Mouse (Mus musculus) C2C12 (cell line): ENCODE data around the gene Hjurp. TPM values are rescaled to one million over a fixed set of nuclear protein-coding genes. Genes with fewer than 3 reads are reported as not detected.

Experiments used
- H3K27me3 ChIP-seq: one replicate; pipeline ENCODE4 v1.6.1; 2011; ENCODE audit not compliant: control insufficient read depth, insufficient read depth, insufficient read length
- H3K36me3 ChIP-seq: one replicate; pipeline ENCODE4 v1.6.1; 2011; ENCODE audit not compliant: control insufficient read depth, insufficient read depth
- H3K4me3 ChIP-seq: one replicate; pipeline ENCODE4 v1.5.1; 2011; ENCODE audit warnings: mild to moderate bottlenecking, control low read depth; ENCODE audit not compliant: poor library complexity, insufficient read depth, severe bottlenecking
- H3K79me2 ChIP-seq: one replicate; pipeline ENCODE4 v1.6.1; 2011; ENCODE audit not compliant: control insufficient read depth, insufficient read depth
- H3K79me3 ChIP-seq: one replicate; pipeline ENCODE4 v1.6.1; 2011; ENCODE audit warnings: low read depth, control low read depth
- H3ac ChIP-seq: one replicate; pipeline ENCODE3; 2011; ENCODE audit warnings: low read depth; ENCODE audit not compliant: control insufficient read depth, insufficient read length
- CEBPB ChIP-seq: IDR thresholded peaks from one replicate; pipeline ENCODE4 v1.6.1; 2011; ENCODE audit warnings: low read depth, mild to moderate bottlenecking, control low read depth, moderate library complexity
- CTCF ChIP-seq: IDR thresholded peaks from one replicate; pipeline ENCODE4 v1.5.1; 2011; ENCODE audit not compliant: control insufficient read depth, insufficient read depth, insufficient read length
- FOSL1 ChIP-seq: IDR thresholded peaks from one replicate; pipeline ENCODE4 v1.8.0; 2011; ENCODE audit warnings: mild to moderate bottlenecking, low read length; ENCODE audit not compliant: poor library complexity, insufficient read depth, severe bottlenecking
- MAX ChIP-seq: IDR thresholded peaks from one replicate; pipeline ENCODE4 v1.6.1; 2011; ENCODE audit warnings: mild to moderate bottlenecking, control low read depth
- MYOD1 ChIP-seq: IDR thresholded peaks from one replicate; pipeline ENCODE4 v1.6.1; 2011; ENCODE audit warnings: low read depth; ENCODE audit not compliant: control insufficient read depth, insufficient read length
- MYOG ChIP-seq: IDR thresholded peaks from one replicate; pipeline ENCODE4 v1.6.1; 2011; ENCODE audit not compliant: control insufficient read depth, insufficient read length; ENCODE audit errors: extremely low read depth
- USF1 ChIP-seq: IDR thresholded peaks from one replicate; pipeline ENCODE4 v1.6.1; 2011; ENCODE audit warnings: low read depth, mild to moderate bottlenecking, control low read depth, moderate library complexity
- polyA plus RNA-seq: library from polyadenylated mRNA; unstranded; fragments of >200 nt; fragmentation: generic; extraction: Trizol; gene quantifications from one replicate; pipeline ENCODE4 v1.2.1, GENCODE M21; 2012; ENCODE audit warnings: missing spikeins

The Hjurp gene
- polyA plus RNA-seq, 1 experiment: 54.4 TPM

GRCm38 (mm10) chr1:88294650-88295049 is 17.2 kb upstream of the Hjurp start:
- Histone ChIP-seq H3ac (no peak overlapping the region), H3K4me3 (no peak overlapping the region), H3K27me3 (peaks cover 3% of the 10 kb centered on the region), H3K79me3 (no peaks in the 10 kb centered on the region), H3K79me2 (no peaks in the 10 kb centered on the region), H3K36me3 (no peaks in the 10 kb centered on the region)
- TF ChIP-seq MYOD1 (no peak), MAX (no peak), CTCF (no peak), FOSL1 (no peak), MYOG (no peak), USF1 (no peak), CEBPB (no peak)

- Histone ChIP-seq H3K4me3 (no peak overlapping the region), H3K79me2 (no peaks in the 10 kb centered on the region), H3K79me3 (no peaks in the 10 kb centered on the region), H3ac (no peak overlapping the region), H3K27me3 (peaks cover 3% of the 10 kb centered on the region), H3K36me3 (no peaks in the 10 kb centered on the region)
- no peak for TF ChIP-seq FOSL1
- TF ChIP-seq MYOD1: no peak
- TF ChIP-seq MYOG: no peak
- TF ChIP-seq MAX: no peak
- no peak for TF ChIP-seq USF1
- no peak for TF ChIP-seq CTCF
- TF ChIP-seq CEBPB: no peak
Observed at GRCm38 (mm10) chr1:88292057-88292456, 14.6 kb upstream of the Hjurp start.

- Histone ChIP-seq H3ac (no peak overlapping the region), H3K27me3 (peaks cover 3% of the 10 kb centered on the region), H3K79me2 (no peaks in the 10 kb centered on the region), H3K79me3 (no peaks in the 10 kb centered on the region), H3K4me3 (no peak overlapping the region), H3K36me3 (no peaks in the 10 kb centered on the region)
- TF ChIP-seq FOSL1: no peak
- no peak for TF ChIP-seq CEBPB
- no peak for TF ChIP-seq MYOG
- TF ChIP-seq MYOD1: no peak
- TF ChIP-seq USF1: no peak
- no peak for TF ChIP-seq CTCF
Observed at GRCm38 (mm10) chr1:88291409-88292005, 14.1 kb upstream of the Hjurp start.

GRCm38 (mm10) chr1:88290511-88290910 is 13.1 kb upstream of the Hjurp start:
- Histone ChIP-seq H3ac (no peak overlapping the region), H3K36me3 (no peaks in the 10 kb centered on the region), H3K27me3 (peaks cover 3% of the 10 kb centered on the region), H3K4me3 (no peak overlapping the region), H3K79me3 (no peaks in the 10 kb centered on the region), H3K79me2 (no peaks in the 10 kb centered on the region)
- TF ChIP-seq MYOD1 (no peak), CEBPB (no peak)

GRCm38 (mm10) chr1:88289917-88290316 is 12.5 kb upstream of the Hjurp start:
- H3K79me2 ChIP-seq: no peaks in the 10 kb centered on the region
- H3K27me3 ChIP-seq: peaks cover 3% of the 10 kb centered on the region
- H3K36me3 ChIP-seq: no peaks in the 10 kb centered on the region
- no peak overlapping the region for H3K4me3 ChIP-seq
- peak; percentile 31 for TF ChIP-seq MAX
- TF ChIP-seq CTCF: peak; percentile 80
- no peak for TF ChIP-seq CEBPB
- H3ac ChIP-seq: no peak overlapping the region
- H3K79me3 ChIP-seq: no peaks in the 10 kb centered on the region

GRCm38 (mm10) chr1:88289152-88289551 is 11.7 kb upstream of the Hjurp start:
- no peaks in the 10 kb centered on the region for H3K79me2 ChIP-seq
- peaks cover 3% of the 10 kb centered on the region for H3K27me3 ChIP-seq
- no peaks in the 10 kb centered on the region for H3K36me3 ChIP-seq
- no peaks in the 10 kb centered on the region for H3K79me3 ChIP-seq
- TF ChIP-seq MAX (no peak), MYOG (no peak), USF1 (no peak), MYOD1 (no peak), CTCF (no peak), FOSL1 (no peak), CEBPB (no peak)
- H3K4me3 ChIP-seq: no peak overlapping the region
- no peak overlapping the region for H3ac ChIP-seq
